8 mouse cellular contexts compared by ENCODE assay signal in genomic region chr2:125731763-125732560, GRCm38 (mm10). TPM values are rescaled to one million over a fixed set of nuclear protein-coding genes. Genes with fewer than 3 reads are reported as not detected.
DNase-seq lines count a peak whose midpoint lies in the region; ATAC-seq and TF ChIP-seq lines count a peak whose summit lies in the region.

No protein-coding gene starts in this region.

- peak; percentile 41 for DNase-seq in MEL-GATA-1-ER (ENCODE audit: extremely low read depth, low read depth)
- peak; percentile 94 to 98 for DNase-seq in cerebellum, adult 2 months
- DNase-seq in forebrain, postnatal 0 days, result peak; percentile 96
- DNase-seq in heart, postnatal 4 days, result peak; percentile 98
- peak; percentile 87 to 94 for DNase-seq in layer of hippocampus, adult 2 months (ENCODE audit: low spot score in 2 of 2)
- DNase-seq in lung, adult 2 months, result peak; percentile 92
- peak; percentile 88 for DNase-seq in testis, postnatal 14 days (ENCODE audit: low spot score)

- WGBS in cerebellum, adult 2 months, result 11% methylated on average over 35 of the region's 35 CpGs
- 8% methylated on average over 35 of the region's 35 CpGs for WGBS in forebrain, postnatal 0 days
- WGBS in lung, adult 2 months, result 9% methylated on average over 35 of the region's 35 CpGs

- peak overlapping the region; percentile 69 for H3K4me2 ChIP-seq in forebrain, postnatal 0 days (ENCODE audit: low read depth)

- H3K36me3 ChIP-seq in forebrain, postnatal 0 days (ENCODE audit: insufficient read depth), result no peaks in the 10 kb centered on the region

- TF ChIP-seq POLR2A in cerebellum, adult 2 months (IDR thresholded peaks at IDR 0.05; ENCODE audit: borderline replicate concordance, insufficient read depth, low read length), result no peak
- TF ChIP-seq POLR2A in lung, adult 2 months (IDR thresholded peaks at IDR 0.05; ENCODE audit: borderline replicate concordance, extremely low read depth, low read depth, low read length), result no peak

- H3K4me1 ChIP-seq in cerebellum, adult 2 months (ENCODE audit: control insufficient read depth, insufficient read depth, low read length), result peaks cover 5% of the 10 kb centered on the region; the same call in 1 of the 2 replicates
- H3K4me1 ChIP-seq in forebrain, postnatal 0 days (ENCODE audit: insufficient read depth), result peaks cover 5% of the 10 kb centered on the region; the same call in 1 of the 2 replicates
- peaks cover 2% of the 10 kb centered on the region for H3K4me1 ChIP-seq in lung, adult 2 months (ENCODE audit: control insufficient read depth, insufficient read depth, low read length)

- H3K27ac ChIP-seq in cerebellum, adult 2 months (ENCODE audit: insufficient read depth, low read length), result peak overlapping the region; percentile 78; the same call in 1 of the 2 replicates
- peak overlapping the region; percentile 79 for H3K27ac ChIP-seq in forebrain, postnatal 0 days (ENCODE audit: low read depth, low read length)
- H3K27ac ChIP-seq in layer of hippocampus, adult 2 months, result peak overlapping the region; percentile 89

- peak overlapping the region; percentile 66 for H3K4me3 ChIP-seq in cerebellum, adult 2 months (replicated peaks; ENCODE audit: insufficient read depth, low read depth, low read length)
- peak overlapping the region; percentile 45 for H3K4me3 ChIP-seq in forebrain, postnatal 0 days (ENCODE audit: low read depth, low read length)
- H3K4me3 ChIP-seq in layer of hippocampus, adult 2 months, result peak overlapping the region; percentile 52
- peak overlapping the region; percentile 26 for H3K4me3 ChIP-seq in lung, adult 2 months (replicated peaks; ENCODE audit: extremely low read depth, low read depth, low read length)

- peak; percentile 95 for ATAC-seq in forebrain, postnatal 0 days
- peak; percentile 77 for ATAC-seq in neutrophil, adult 5-6 weeks (ENCODE audit: extremely low read depth, insufficient number of reproducible peaks, low FRiP score, poor library complexity, severe bottlenecking)

- peak overlapping the region; percentile 71 for H3K9ac ChIP-seq in forebrain, postnatal 0 days

- no peaks in the 10 kb centered on the region for H3K27me3 ChIP-seq in cerebellum, adult 2 months (ENCODE audit: control insufficient read depth, insufficient read depth, low read length)
- no peaks in the 10 kb centered on the region for H3K27me3 ChIP-seq in forebrain, postnatal 0 days (ENCODE audit: insufficient read depth, low read length)

- no peaks in the 10 kb centered on the region for H3K9me3 ChIP-seq in forebrain, postnatal 0 days (ENCODE audit: low read length)

- peak; percentile 96 for TF ChIP-seq CTCF in cerebellum, adult 2 months (IDR thresholded peaks at IDR 0.05; ENCODE audit: borderline replicate concordance, insufficient read depth, low read depth, low read length)
- TF ChIP-seq CTCF in forebrain, postnatal 0 days (IDR thresholded peaks at IDR 0.05; ENCODE audit: low read depth), result peak; percentile 97
- TF ChIP-seq CTCF in layer of hippocampus, adult 2 months (conservative IDR thresholded peaks at IDR 0.05), result peak; percentile 100
- peak; percentile 94 for TF ChIP-seq CTCF in lung, adult 2 months (IDR thresholded peaks at IDR 0.05; ENCODE audit: insufficient read depth, low read length)

RNA-seq across cellular contexts. Expression of gene Shc4, which starts 8.0 kb away (rescaled TPM):
- polyA plus RNA-seq in cerebellum, adult 2 months (2012; rRNA removed), result 6.7 and 7.0 TPM in 2 replicates
- 4.3 and 6.8 TPM in 2 replicates for total RNA-seq in forebrain, postnatal 0 days (2014; rRNA removed)
- polyA plus RNA-seq in forebrain, postnatal 0 days (2015; fragmentation: Nextera tagmentation; extraction: Ambion mirVana), result 0.79 and 2.5 TPM in 2 replicates
- 1 to 10 TPM in 1 of 2 experiments, under 1 TPM in 1; 0.74 to 1.0 TPM for total RNA-seq in heart, postnatal 4 days (2021)
- 1 to 10 TPM; 4.1 to 4.2 TPM for total RNA-seq in layer of hippocampus, adult 2 months (2021)
- polyA plus RNA-seq in lung, adult 2 months (2012; rRNA removed), result 0.34 and 0.51 TPM in 2 replicates
- 0.25 and 0.35 TPM in 2 replicates for total RNA-seq in neutrophil, adult 5-6 weeks (2017)

RNA-seq across cellular contexts. Expression of gene Secisbp2l, which starts 50.7 kb away (rescaled TPM):
- polyA plus RNA-seq in cerebellum, adult 2 months (2012; rRNA removed), result 36.8 and 37.7 TPM in 2 replicates
- 56.8 and 65.6 TPM in 2 replicates for total RNA-seq in forebrain, postnatal 0 days (2014; rRNA removed)
- polyA plus RNA-seq in forebrain, postnatal 0 days (2015; fragmentation: Nextera tagmentation; extraction: Ambion mirVana), result 20.9 and 29.8 TPM in 2 replicates
- total RNA-seq in heart, postnatal 4 days (2021), result 10 to 100 TPM; 38.1 to 38.6 TPM
- total RNA-seq in layer of hippocampus, adult 2 months (2021), result 10 to 100 TPM; 94.4 to 97.7 TPM
- 23.2 and 29.1 TPM in 2 replicates for polyA plus RNA-seq in lung, adult 2 months (2012; rRNA removed)
- 55.6 and 63.4 TPM in 2 replicates for total RNA-seq in neutrophil, adult 5-6 weeks (2017)

RNA-seq across cellular contexts. Expression of gene Eid1, which starts 59.1 kb away (rescaled TPM):
- polyA plus RNA-seq in cerebellum, adult 2 months (2012; rRNA removed), result 148 and 159 TPM in 2 replicates
- total RNA-seq in forebrain, postnatal 0 days (2014; rRNA removed), result 575 and 636 TPM in 2 replicates
- 454 and 459 TPM in 2 replicates for polyA plus RNA-seq in forebrain, postnatal 0 days (2015; fragmentation: Nextera tagmentation; extraction: Ambion mirVana)
- 100 to 1,000 TPM in 1 of 2 experiments, 10 to 100 TPM in 1; 96.5 to 104 TPM for total RNA-seq in heart, postnatal 4 days (2021)
- total RNA-seq in layer of hippocampus, adult 2 months (2021), result 100 to 1,000 TPM; 246 to 261 TPM
- polyA plus RNA-seq in lung, adult 2 months (2012; rRNA removed), result 23.2 and 27.4 TPM in 2 replicates
- total RNA-seq in neutrophil, adult 5-6 weeks (2017), result 66.5 and 74.0 TPM in 2 replicates

Comparison
In these comparisons a context has a peak if more than half of its experiments do, and no peak if none do; other contexts are left out.
1. Peak in every context shown above with its lines: DNase-seq, ATAC-seq, H3K4me3 ChIP-seq and H3K27ac ChIP-seq.
2. DNase-seq: peak in every context shown above with its lines; median percentile 98 in heart, postnatal 4 days; 96 in cerebellum, adult 2 months; 96 in forebrain, postnatal 0 days; 92 in lung, adult 2 months; 90 in layer of hippocampus, adult 2 months; 88 in testis, postnatal 14 days; 41 in MEL-GATA-1-ER.